Mouse (Mus musculus): Measurements from ENCODE around the gene Wdr45.
A peak's percentile ranks its signal among the peaks of the same experiment; 100 is the strongest.
"Not testable (repeated sequence)": the region's sequence is repeated elsewhere in the genome, so short reads cannot be mapped to it uniquely, and the experiment has no call there.

Gene Wdr45

DNA sequence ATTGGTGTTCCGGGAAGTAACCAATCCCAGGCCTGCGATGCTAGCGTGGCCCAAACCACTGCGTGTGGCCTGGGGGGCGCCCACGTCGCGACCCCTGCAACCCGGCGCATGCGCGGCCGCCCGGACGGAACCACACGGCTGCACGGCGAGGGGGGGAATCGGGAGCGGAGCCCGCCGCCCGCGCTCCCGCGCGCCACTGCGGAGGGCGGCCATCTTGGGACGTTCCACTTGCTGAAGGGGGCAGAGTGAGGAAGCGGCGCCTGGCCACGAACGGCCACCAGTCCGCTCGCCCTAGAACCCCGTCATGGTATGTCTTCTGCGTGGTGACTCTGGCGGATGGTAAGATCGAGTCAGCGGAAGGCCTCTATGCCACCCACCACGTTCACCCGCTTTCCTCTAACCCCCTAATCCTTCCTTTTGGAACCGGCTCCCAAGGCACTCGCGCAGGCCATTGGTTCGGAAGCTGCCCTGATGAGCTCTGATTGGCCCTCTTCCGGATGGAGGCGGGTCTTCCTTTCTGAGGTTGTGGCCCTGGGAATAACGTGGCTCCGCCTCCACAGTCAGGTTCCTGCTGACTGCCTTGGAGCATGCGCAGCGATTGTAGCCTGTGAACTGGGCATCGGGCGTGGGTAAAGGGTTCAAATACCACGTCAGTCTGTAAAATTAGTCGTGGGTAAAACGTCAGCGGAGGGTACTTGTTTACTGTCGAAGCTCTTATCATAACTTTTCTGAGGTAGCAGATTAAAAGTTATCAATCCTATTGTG lies at the start of gene Wdr45:
Wdr45 (plus strand) TSS at position 199 of the 765 bp plus-strand sequence.
- DNase-seq (ENCODE audit: low read depth): peak; percentile 84

DNA sequence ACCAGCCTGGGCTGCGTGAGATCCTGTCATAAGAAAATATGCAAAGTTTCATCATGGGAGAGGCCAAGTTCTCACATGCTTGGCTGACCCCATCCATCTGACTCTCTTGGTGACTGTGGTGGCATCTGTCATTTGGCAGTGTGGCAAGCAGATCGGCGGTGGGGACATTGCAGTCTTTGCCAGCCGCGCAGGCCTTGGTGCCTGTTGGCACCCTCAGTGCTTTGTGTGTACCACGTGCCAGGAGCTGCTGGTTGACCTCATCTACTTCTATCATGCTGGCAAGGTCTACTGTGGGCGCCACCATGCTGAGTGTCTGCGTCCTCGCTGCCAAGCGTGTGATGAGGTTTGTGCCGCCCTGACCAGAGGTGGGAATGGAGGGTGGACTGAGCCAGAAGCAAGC lies 49.3 kb upstream of the Wdr45 start:
- no peak for DNase-seq (ENCODE audit: low read depth)

DNA sequence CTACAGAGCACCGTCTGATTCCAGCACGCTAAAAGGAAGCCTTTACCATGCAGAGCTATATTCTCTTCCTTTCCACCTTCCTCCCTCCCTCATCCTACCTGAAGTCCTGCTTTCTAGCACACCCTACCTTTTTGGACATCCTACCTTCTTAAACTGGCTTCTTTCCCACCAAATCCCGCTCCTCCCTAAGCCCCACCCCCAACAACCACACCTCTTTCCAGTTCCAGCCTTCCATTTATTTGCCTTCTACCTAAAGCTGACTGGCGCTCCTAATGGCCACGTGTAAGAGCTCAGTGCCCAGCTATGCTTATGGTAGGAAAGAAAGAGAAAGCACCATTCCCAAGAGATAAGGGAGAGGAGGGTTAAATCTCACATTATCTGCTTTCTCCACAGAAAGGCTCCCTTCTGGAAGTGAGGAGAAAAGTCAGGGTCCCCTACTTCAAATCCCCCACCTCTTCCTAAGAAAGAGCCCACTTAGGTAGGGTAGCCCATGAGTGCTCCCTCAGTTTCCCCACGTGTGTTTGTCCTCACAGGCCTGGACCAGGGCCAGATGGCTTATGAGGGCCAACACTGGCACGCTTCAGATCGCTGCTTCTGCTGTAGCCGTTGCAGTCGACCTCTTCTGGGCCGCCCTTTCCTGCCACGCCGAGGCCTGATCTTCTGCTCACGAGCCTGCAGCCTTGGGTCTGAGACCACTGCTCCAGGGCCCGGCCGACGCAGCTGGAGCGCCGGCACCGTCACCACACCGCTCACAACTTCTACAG lies 48.2 kb upstream of the Wdr45 start:
- DNase-seq (ENCODE audit: low read depth): no peak

DNA sequence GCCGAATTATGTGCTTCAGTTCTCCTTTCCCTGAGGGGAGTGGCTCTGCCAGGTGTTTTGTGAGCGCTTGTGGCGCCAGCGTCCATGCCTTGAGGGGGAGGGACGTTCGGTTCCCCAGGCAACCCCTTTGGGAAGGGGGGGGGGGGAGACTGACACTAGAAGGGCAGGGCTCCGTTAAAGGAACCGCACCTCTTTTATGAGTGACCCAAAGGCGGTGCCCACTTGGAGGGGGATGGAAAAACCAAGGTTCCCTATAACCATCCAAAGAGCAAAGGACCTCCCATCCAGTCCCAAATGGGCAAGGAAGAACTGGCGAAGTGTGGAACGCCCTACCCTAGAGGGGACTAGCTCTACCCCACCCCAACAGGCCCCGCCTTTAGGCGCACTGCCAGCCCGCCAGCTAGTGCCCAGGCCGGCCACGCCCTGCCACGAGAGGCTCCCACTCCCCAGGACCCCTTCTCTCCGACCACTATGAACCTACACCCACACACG lies 43.7 kb upstream of the Wdr45 start:
- DNase-seq (ENCODE audit: low read depth): no peak

DNA sequence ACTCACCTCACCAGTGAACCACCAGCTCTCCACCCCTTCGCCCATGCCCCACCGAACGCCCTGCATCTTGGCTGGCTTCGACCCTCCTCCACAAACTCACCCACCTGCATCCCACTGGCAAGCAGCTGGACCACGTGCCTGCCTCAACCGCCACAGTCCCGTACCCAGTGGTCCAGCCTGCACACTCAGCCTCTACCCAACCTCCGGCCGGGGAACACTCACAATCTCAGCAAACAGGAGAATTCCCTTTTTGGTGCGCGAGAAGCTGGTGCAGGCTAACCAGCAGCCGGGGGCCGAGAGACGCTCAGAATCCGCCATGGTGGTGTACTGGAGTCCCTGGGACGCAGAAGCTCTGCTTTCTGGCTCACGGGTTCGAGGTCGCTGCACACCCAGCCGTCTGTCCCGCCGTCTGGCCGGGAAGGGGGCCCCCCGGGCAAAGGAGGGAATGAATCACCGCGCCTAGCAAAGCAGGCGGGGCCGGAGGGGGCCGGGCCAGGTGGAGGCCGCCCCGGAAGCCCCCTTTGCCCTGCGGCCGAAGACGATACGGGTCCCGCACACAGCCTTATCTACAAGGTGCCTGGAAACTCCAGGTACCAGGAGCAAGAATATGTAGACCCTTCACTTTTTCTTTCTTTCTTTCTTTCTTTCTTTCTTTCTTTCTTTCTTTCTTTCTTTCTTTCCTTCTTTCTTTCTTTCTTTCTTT lies 43.1 kb upstream of the Wdr45 start, which contains the start of gene Plp2:
Plp2 (minus strand) TSS at position 470 of the 703 bp plus-strand sequence.
- DNase-seq (ENCODE audit: low read depth): no peak

DNA sequence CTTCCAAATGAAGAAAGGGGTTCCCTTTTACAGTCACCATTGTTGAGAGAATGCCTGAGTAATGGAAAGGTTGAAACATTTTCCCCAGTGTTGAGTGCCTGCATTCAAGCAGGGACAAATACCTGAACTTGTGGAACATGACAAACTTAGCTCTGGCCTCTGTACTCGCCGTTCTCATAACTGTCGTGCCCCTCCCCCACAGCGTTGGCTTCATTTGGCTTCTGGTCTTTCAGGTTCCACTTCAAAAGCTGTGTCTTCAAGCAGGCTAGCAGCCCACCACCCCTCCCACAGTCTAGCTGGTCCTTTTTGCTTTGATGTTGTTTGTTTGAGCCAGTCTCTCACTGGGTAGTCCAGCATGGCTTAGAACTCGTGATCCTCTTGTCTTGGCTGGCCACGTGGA lies 41.4 kb upstream of the Wdr45 start:
- no peak for DNase-seq (ENCODE audit: low read depth)

DNA sequence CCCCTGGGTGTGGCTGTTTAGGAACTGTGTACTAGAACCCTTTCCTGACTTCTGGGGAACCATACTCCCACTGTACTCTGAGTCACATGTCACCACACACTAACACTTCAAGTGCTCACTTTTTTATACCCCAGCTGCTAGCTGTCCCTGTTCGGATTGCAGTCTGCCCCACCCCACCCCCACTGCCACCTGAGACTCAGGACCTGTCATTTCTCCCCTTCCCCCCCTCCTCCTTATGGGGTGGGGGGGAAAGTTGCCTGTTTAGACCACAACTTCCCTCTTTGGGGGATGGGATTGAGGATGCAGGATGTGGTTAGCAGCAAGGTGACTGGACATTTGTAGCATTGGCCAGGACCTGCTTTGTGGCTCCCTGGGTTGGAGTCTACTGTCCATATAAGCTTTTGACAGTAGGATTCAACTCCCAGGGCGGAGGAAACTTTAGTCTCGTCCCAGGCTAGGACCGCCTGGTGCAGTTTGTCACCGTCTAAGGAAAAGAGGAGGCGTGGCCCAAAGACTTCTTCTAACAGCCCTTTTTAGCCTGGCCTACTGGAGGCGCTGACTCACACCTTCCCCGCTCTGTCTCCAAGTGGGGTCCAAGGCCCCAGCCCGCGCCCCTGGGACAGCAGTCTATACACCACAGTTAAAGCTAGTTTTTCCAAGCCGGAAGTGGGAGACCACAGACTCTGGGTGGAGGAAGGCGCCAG lies 40.4 kb upstream of the Wdr45 start:
- no peak for DNase-seq (ENCODE audit: low read depth)

DNA sequence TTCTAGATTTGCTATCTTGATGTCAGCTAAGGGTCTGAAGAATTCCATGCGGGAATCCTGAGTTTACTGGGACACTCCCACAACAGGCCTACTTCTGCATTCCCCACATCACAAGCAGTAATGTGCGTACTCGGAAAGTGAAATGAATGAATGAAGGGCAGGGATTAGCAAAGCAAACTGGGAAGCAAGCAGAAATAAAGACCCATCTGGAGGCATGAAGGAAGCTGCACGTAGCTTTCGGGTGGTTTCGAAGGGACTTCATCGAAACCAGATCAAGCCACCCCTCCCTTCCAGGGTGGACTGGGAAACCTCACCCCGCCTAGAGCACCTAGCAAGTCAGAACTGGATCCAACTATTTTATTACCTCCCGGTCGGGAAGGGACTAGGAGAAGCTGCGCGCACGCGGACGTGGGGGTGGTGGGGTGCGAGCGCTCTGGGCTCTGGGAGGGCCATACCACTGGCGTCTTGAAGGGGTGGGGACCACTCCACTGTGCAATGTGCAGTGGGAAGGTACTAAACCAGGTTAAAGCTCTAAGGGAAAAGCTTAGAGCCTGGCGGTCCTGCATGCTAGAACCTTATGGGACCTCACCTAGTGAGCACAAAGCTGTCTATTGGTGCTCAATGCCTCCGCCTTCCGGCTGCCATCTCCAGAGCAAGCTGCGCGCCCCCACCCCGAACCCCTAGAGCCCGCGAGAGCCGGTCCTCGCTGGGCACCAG lies 39.7 kb upstream of the Wdr45 start:
- no peak for DNase-seq (ENCODE audit: low read depth)

DNA sequence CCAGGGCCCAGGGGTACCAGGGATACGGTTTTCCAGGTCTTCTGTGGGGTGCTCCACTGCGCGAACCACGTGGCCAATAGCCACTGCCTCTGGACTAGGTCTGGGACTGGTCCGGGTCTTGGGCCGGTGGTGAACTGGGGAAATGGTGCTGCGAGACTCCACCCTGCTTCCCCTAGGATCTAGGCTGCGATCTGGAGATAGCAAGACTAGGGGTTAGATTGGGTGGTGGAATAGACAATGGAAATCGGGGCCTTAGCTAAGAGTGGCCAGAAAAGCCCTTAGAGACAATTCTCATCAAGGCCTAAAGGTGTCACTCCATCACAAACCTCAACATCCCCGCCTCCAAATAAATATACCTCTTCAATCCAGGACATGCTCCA lies 39.1 kb upstream of the Wdr45 start:
- no peak for DNase-seq (ENCODE audit: low read depth)

DNA sequence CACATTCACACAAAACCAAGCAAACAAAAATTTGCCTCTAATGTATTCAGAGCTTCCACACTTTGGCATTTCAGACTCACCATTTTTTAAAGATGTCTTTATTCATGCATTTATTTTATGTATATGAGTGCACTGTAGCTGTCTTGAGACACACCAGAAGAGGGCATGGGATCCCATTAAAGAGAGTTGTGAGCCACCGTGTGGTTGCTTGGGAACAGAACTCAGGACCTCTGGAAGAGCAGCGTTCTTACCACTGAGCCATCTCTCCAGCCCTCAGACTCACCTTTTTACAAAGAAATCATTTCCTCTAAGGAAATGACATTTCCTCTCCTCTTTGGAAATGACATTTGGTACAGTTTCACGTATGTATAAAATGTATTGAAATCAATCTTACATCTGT lies 35.1 kb upstream of the Wdr45 start:
- DNase-seq (ENCODE audit: low read depth): no peak

DNA sequence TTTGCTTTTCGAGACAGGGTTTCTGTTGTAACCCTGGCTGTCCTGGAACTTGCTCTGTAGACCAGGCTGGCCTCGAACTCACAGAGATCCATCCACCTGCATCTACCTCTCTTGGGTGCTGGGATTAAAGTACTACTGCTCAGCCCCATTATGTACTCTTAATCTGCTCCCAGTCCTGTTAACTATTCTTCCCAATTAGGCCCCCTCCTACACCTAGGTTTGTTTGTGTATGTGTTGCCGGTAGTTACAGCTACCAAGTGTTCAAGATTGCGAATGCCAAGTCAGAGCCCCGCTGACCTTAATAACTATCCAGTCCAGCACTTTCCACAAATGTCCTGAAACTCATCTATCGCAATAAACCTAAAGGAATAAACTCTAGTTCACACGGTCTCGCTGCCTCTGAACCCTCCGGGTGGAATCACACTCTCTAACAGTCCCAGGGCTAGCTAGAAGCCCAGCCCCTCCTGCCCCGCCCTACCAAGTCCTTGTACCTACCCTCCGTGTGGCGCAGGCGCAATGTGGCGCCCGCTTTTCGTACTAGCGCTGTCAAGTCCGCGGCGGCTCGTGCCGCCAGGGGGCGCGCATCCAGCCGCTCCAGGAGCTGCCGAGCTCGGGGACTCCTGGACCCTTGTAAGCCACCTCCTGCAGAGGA lies 34.6 kb upstream of the Wdr45 start:
- peak; percentile 75 for DNase-seq (ENCODE audit: low read depth)

DNA sequence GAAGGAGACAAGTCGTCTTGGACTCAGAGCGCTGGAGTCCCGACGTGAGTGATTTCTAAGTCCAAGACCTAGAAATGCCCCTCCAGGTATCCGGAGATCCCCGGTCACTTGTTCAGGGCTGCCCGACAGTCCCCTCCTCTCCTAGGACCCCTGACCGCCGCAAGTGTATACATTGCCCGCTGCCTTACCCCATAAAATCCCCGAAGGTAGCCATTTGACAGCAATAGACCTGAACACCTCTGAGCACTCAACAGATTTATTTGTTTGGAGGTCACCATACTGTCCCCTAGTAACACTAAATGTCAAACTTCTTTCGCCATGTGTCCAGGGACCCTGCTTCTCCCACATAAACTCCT lies 34.1 kb upstream of the Wdr45 start:
- no peak for DNase-seq (ENCODE audit: low read depth)

DNA sequence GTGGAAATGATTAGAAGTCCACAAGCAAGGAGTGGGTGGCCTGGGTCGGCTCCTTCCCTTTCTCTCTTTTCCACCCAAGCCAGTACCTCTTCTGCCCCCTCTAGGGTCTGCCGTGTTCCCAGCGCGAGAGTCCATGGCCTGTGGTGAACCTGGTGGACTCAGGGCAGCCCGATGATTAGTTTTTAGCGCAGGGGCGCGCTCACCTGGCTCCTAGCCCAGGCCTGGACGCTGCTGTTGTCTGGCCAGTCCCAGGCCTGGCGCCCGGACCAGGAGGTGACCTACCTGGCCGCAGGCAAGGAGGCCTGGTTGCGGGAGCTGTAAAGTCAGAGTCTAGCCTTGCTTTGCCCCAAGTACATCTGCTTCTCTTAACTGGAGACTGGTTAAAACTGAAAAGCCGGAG lies 33.3 kb upstream of the Wdr45 start, which contains the start of gene Magix:
Magix (minus strand) TSS at position 388 of the 400 bp plus-strand sequence.
- no peak for DNase-seq (ENCODE audit: low read depth)

DNA sequence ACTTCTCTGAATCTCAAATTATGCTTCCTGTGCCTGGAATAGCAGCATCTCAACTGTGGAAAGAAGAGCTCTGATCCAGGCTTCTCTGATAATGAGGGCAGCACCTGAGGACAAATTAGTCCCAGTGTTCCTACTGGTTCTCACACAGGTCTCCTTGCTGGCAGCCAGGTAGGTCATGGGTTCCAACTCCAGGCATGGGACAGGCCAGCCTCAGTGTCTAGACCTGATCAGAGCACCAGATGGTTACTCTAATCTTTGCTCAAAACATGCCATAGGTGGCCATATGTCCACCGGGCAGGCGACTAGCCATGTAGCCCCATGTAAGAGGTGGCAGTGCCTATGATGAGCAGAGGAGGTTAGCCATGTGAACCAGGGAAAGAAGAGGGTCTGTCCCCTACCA lies 25.8 kb upstream of the Wdr45 start:
- DNase-seq (ENCODE audit: low read depth): no peak

DNA sequence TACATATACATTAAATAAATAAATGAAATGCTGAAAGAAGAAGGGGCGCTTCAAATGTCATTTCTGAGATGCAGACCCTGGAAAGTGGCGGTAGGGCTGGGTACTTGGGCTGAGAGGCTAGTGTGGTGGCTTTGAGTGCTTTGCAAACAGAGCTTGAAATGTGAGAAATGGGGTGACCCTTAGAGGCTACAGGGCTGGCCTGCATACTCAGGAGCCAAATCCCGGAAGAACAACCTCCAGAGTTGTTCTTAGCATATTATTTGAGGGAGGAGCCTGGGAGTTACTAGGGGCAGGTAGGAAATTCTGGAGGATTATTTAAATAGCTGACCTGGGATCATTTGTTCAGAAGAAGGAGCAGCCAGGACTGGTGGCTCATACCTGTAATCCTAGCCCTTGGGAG lies 23.6 kb upstream of the Wdr45 start:
- no peak for DNase-seq (ENCODE audit: low read depth)

DNA sequence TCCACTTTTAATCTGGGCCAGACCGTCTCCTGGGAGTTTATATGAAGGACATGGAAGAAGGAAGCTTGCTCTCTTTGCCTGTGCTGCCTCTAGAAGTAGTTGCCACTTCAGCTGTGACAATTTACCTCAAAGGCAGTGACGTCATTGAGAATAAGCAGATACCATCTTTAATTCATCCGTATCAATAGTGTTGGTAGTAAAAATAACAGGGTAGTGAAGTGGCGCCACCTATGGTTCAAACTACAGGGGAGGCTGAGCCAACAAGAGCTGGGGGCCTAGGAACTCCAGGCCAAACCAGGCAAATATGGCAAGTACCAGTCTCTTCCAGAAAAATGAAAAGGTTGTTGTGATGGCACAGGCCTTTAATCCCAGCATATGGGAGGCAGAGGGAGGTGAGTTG lies 21.3 kb upstream of the Wdr45 start:
- no peak for DNase-seq (ENCODE audit: low read depth)

DNA sequence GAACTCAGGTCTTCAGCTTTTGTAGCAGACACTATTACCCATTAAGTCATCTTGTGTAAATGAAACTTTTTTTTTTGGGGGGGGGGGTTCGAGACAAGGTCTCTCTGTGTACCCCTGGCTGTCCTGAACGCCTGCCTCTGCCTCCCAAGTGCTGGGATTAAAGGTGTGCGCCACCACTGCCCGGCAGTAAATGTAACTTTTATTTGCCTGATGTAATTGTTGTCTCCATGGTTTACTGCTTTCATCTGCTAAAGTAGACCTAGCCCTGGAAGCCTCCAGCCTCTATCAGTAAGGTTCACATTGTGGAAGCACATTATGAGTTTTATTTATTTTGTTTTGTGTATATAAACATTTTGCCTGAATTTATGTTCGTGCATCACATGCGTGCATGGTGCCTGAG lies 17.6 kb upstream of the Wdr45 start:
- no peak for DNase-seq (ENCODE audit: low read depth)

DNA sequence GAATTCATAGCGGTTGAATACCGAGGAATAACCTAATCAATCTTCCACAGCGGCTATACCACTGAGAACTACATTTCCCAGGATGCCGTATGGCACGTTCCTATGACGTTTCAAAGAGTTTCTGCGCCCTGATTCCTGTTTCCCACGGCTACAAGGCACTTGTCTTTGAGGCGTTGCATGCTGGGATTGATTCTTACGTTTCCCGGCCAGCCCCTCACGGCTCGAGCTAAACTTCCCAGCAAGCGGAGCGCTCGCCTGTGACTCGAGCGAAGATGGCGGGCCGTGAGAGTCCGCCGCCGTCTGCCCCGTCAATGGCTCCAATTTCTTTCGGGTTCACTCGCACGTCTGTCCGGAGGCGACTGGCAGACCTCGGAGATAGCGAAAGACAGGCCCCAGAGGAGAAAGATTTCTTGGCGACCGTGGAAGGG lies 17.2 kb upstream of the Wdr45 start, which contains the start of gene Gpkow:
Gpkow (plus strand) TSS at position 178 of the 428 bp plus-strand sequence.
- peak; percentile 66 for DNase-seq (ENCODE audit: low read depth)

DNA sequence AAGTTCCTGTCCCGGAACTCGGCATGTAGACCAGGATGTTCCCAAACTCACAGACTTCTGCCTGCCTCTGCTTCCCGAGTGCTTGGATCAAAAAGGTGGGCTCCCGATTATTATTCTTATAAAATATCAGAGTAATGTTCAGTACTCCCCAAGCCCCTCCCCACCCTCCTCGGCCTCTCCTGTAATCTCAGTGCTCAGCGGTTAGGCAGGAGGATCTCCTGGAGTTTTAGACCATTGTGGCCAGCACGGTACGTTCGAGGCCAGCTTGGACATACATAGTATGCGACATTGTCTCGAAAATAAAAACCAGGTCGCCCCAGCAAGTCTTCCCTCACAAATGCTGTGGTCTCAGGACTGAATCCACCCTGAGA lies 384 bp upstream of the Wdr45 start:
- DNase-seq (ENCODE audit: low read depth): not testable (repeated sequence)

DNA sequence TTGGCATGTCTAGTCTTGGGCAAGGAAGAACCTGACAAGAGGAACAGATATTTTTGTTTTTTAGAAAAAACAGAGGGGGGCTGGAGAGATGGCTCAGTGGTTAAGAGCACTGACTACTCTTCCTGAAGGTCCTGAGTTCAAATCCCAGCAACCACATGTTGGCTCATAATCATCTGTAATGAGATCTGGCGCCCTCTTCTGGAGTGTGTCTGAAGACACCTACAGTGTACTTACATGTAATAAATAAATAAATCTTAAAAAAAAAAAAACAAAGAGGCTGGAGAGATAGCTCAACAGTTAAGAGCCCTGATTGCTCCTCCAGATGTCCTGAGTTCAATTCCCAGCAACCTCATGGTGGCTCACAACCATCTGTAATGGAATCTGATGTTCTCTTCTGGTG lies 1.9 kb downstream of the Wdr45 start:
- DNase-seq (ENCODE audit: low read depth): not testable (repeated sequence)
